Mouse (Mus musculus) B cell, adult 2 months (primary cell): ENCODE data around the gene Trmt6.

Experiments used
- DNase-seq, 2 experiments: peaks; one replicate each; pipeline ENCODE4 v3.0.0; 2022

Gene Trmt6

DNA sequence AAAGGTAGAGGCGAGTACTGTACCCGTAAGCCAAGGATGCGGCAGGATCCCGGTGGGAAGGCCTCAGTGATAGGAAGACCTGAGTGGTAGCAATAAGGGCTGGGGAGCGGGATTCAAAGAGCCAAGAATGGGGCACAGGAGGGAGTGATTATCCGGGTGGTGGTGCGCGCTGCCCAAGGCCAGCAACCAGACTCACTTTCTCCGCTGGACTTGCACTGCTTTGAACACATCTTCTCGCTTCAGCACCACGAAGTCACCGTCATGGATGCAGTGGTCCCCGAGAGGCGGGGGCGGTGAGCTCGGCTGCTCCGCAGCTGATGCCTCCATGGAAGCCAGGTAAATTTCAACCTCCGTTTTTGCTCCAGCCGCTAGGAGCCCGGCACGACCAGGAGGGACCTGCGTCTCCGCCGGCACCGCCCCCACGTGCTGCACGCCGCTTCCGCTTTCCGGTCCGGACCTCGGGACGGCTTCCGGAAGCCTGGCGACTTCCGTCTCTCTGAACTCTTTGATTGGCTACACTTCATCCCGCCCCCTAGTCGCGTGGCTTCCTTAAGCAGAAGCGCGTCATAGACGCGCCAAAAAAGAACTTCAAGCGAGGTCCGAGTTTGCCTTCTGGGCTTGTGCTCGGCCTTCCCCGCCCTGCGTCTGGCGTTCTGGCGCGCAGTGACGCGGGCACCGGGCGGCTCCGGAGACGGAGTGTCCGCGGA, at the start of gene Trmt6, which contains the start of gene Mcm8:
Gene Trmt6, minus strand, starts transcription at position 448 of the 707 bp plus-strand sequence.
Gene Mcm8, plus strand, starts transcription at position 534 of the 707 bp plus-strand sequence.
- DNase-seq = peak; percentile 93

DNA sequence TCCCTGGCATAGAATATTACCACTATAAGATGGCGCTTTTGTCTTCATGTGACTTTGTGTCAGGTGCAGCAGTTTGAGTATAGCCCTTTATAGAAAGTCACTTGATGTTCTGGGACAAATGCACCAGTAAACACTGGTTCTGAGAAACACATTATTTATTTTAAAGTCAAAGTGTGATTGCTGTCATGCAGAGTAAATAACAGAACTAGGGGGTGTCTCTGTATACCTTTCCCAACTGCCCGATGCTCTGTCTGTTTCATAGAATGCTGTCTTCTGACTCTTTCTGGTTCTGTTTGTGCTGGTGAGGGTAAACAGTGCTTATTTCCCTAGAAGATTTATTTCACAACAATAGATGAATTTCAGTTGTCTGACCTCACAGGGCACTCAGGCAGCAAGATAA, 47.5 kb upstream of the Trmt6 start:
- DNase-seq = no peak

DNA sequence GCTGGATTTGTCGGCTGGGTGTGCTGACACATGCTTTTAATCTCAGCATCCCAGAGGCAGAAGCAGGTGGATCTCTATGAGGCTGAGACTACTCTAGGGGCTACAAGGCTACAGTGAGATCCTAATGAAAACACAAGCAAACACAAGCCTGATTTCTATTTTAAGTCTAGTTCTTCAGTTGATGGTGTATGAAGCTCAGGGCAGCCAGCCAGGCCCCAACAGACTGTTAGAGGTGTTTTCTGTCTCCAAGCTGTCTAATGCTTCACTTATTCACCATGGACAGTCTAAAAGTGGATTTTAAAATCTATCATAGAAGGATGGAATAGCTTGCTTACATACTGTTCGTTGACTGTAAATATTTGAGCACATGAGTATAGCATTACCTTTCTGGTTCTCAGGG, 45.6 kb upstream of the Trmt6 start:
- DNase-seq = no peak

DNA sequence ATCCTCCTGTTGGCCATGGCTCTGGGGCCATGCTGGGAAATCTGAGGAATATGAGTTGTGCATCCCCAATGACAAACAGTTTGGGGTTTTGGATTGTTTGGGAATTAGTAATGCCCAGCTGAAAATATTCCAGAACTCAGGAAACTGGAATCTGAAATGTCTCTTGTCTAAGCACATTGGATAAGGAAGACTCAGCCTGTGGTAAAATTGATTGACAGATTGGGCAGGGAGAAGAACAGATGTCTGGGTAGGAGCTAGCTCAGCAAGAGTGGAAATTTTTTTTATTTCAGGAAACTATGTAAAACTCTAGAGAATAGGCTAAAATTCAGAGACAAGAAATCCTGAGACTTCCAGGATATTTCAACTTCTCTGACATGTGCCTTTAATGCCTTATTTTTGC, 44.6 kb upstream of the Trmt6 start:
- no peak for DNase-seq

DNA sequence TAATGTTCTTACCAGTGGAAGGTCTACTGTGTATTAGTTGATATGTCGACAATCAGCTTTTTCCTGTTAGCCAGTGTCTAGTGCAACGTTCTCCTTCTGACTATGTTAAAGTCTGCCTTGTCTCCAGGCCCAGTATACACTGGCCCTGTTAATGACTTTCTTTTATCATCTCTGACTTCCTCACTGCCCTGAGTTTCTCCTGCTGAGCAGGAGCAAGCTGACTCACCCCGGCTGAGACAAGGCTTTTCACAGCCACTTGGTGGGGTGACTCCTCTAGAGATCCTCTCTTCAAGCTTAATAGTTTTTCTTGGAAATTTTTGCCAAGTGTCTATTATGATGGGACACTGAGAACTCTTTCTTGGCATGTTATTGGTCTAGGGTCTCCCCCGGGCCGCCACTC, 40.5 kb upstream of the Trmt6 start:
- no peak for DNase-seq

DNA sequence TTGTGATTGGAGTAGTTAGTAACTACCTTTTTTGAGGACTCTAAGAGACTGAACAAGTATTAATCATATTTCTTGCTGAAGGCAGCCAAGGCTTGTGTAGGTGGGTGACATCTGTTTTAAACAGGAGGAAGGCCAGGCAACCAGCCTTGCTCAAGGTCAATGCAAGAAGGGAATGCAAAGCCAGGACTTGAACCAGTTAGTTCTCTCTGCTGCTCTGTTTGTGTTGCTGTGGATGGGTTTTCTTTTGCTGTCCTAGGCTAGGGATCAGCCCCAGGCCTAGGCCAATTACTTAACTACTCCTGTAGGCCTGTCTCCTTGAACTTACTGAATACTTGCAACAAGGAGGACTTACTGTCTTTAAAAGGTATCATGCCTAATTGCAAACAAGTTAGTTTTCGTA, 37.2 kb upstream of the Trmt6 start:
- no peak for DNase-seq

DNA sequence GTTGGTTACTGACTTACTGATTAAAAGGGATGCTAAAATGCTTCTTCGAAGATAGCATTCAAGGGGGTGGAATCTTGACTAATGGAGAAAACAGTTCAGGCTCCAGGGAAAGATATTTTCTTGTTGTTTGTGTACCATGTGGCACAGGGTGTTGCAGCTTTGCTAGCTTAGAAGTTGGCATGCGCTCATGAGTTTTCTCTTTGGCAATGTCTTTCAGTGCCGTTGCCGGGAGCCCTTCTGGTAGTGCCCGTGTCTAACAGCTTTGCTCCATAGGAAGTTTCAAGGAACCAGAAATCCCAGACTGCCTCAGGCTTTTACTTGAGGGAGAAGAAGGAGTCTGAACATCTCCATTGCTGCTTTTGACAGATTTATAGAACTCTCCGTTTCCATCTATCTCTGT, 33.3 kb upstream of the Trmt6 start:
- no peak for DNase-seq

DNA sequence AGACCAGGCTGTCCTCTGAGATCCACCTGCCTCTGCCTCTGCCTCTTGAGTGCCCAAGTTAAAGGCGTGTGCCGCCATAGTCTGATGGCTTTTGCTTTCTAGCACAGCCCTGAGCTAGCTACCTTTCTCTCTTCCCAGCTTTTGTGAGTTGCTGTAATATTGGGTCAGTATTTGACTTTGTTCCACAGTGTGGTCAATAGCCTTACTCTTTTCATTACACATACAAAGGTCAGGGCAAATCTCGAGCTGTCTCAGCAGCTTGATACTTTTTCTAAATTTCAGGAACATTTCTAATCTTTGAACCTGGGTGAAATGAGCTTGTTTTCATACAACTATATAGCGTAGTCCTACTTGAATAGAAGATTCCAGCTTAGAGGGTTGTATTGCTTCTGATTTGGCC, 32.5 kb upstream of the Trmt6 start:
- DNase-seq = no peak

DNA sequence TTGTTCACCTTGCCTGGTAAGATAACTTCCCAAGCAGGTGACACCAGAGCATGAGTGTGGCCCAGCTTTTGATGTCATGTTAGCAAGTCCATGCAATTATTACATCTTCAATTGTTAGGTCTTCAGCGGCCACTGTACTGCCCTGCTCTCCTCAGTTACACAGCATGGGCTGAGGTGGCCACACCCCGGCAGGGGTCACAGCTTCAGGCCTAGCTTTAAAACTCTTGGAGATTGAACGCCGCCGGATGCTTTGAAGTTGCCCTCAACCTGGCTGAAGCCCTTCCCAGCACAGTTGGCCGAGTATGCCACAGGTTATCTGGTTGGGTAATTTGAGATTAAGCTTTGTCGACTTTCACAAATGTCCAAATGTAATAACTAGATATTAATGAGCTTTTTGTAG, 31.7 kb upstream of the Trmt6 start:
- DNase-seq = no peak

DNA sequence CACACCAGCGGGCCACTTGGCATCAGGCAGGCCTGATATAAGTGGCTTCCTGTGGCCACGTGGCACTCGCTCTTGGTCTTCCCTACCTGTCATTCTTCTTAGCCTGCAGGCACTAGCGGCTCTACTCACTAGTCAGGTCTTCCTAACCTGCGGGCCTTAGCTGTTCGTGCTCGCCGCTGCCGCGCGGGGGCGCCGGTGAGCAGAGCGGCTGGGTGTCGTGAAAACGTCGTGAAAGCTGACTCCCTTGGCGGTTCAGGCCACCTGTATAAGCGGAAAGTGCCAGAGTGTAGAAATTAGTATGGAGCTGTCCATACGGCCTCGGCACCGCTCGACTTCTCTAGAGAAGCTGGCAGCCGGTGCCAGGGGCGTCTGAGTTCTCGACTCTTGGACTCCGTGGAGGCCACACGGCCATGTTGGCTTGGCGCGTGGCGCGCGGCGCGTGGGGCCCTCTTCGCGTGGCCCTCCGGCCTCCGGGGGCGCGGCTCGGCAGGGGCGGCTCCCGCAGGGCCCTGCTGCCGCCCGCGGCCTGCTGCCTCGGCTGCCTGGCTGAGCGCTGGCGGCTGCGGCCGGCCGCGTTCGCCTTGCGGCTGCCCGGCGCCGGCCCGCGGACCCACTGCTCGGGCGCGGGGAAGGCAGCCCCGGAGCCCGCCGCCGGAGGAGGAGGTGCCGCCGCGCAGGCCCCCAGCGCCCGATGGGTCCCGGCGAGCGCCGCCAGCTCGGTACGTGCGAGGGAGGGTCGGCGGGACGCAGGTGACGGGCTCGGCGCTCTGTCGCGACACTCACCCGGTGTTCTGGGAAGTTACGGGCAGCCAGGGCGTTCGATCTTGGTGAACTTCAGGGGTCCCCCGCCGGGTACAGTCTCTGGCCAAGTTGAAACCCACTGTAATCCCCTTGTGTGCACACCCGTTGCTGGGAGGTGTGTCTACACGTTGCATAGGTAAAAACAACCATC, 30.8 kb upstream of the Trmt6 start, which contains the start of gene Crls1:
Gene Crls1, plus strand, starts transcription at position 260 of the 952 bp plus-strand sequence.
- DNase-seq = peak; percentile 100

DNA sequence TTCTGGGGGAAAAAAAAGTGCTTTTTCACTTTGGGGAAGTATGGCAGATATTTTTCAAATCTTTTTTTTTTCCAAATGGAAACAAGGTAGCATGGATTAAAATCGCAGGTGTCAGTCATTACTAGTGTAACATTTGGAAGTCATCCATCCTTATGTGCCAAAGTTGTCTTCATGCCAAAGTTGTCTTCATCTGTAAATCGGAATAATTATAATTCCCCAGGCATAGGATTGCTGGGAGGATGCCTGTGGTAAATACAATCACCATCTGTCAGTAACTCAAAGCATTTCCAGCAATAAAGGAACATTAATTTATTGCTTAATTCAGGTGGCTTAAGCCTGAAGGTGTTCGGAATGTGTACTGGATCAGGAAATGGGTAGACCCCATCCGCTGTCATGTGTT, 25.2 kb upstream of the Trmt6 start:
- no peak for DNase-seq

DNA sequence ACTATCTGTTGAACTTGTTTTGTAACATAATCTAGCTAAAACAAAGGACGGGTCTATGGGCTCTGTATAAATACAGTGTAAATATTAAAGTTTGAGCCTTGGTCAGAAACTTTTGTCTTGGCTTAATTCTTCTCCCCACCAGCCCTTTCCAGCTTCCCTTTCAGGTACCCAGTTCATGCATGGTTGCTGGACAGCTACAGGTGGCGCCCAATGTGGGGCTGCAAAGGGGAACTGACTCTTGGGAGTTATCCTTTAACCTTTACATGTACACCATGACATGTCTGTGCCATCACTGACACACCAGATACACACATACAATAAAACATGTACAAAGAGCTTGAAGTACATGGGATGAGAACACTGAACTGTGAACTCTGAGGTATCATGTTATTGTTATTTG, 12.9 kb downstream of the Trmt6 start:
- no peak for DNase-seq

DNA sequence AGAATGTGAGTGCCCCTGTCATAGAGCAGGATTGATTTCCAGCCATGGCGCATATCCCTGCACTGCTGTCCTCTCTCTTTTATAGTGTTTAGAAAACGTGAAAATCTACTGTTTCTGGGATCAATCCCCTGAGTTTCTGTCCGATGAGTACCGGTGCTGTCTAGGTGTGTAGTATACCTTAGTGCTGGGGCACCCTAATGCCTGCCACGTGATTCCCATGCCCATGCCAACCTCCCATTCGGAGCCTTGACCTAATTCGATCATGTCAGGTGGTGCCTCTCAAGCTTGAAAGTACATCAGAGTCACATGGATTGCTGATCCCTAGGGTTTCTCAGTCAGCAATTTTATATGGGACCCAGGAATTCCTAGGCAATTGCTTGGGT, 21.7 kb downstream of the Trmt6 start:
- DNase-seq = no peak

DNA sequence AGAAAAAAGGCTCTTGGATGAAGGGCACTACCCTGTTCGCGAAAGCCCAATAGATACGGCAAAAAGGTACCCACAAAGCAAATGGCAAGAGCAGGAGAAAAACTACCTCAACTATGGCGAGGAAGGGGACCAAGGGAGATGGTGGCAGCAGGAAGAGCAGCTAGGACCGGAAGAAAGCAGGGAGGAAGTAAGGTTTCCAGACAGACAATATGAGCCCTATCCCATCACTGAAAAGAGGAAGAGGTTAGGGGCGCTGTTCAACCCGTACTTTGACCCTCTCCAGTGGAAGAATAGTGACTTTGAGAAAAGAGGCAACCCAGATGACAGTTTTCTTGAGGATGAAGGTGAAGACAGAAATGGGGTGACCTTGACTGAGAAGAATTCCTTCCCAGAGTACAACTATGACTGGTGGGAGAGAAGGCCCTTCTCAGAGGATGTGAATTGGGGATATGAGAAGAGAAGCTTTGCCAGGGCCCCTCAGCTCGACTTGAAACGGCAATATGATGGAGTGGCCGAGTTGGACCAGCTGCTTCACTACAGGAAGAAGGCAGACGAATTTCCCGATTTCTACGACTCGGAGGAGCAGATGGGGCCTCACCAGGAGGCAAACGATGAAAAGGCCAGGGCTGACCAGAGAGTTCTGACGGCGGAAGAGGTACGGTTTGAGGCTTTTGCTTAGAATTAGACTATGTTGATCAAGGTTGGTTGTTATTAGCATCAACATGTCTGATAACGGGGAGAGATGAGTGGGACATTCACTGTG, 22.2 kb downstream of the Trmt6 start:
- DNase-seq = no peak

DNA sequence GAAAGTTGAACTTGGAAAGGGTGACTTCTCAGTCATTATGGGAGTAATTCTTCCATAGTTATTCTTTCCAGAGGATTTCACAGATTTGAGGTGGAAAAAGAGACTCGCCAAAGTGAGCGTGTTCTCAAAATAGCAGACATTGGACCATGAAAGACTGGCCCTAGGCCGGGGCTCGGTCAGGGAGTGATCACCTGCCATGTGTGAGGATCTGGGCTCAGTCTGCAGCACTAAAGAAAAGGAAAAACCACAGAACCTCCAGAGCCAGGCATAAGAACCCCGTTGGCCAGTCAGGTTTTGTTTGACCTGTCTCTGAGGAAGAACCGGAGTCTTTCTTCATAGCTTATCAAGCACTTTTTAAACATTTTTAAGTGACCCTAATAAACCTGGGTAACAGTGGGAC, 31.8 kb downstream of the Trmt6 start:
- no peak for DNase-seq

DNA sequence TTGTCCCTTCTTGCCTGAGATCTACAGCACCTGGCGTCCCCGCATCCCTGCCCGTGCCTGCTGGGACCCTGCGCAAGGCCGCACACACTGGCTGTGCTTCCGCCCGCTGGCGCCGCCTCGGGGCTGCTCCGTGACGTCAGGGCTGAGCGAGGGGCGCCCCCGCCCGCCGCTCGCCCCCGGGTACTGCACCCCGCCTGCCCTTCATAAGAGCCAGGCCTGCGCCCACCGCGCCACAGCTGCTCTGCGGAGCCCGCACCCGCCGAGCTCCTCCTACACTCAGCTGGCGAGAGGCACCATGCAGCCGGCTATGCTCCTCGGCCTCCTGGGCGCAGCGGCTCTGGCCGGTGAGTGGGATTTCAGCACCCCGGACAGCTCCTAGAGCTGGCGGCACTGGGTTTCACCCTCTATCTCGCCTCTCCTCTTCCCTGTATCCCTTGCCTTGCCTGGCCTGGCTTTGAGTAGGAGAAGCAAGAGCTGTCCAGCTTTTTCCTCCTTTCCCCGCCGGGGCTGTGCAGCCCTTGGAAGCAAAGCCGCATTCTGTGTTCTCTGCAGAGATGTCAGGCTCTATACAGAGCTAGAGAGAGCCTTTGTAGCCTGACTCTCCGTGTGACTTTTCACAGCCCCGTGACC, 34.3 kb downstream of the Trmt6 start:
- peak; percentile 67 to 73 for DNase-seq

DNA sequence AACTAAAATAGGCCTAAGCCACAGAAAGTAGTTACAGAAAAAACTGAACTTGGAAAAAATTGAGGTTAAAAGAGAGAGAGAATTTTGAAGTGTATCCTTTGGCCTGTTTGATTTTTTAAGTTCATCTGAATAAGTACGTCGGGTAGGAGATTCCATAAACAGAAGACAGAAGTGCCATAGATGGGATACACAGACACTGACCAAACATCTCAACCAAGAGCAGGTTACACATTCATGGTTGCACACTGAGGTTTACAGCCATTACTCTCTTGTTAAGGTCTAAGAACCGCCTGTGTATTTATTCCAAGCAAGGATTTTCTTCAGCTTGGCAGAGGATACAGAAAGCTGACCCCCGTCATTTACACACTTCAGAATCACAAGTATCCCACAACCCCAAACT, 34.9 kb downstream of the Trmt6 start, which contains the start of gene Chgb:
Gene Chgb, plus strand, starts transcription at position 301 of the 400 bp plus-strand sequence.
- no peak for DNase-seq

DNA sequence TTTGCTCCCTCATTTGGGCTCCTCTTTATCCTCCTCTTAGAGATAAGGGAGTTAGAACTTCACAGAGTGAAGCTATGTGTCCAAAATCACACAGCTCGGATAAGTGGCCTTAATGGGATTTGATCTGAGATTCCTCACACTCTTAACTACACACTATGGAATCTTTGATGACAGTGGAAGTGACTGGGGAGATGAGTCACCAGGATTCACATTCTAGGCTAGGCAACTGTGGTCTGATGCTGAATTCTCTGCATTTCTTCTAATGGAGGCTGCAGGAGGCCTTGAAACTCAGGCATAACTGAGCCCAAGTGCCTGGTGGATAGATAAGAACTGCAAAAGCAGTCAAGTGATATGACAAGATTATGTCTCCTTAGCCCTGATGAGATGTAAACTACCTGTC, 45.0 kb downstream of the Trmt6 start:
- no peak for DNase-seq

DNA sequence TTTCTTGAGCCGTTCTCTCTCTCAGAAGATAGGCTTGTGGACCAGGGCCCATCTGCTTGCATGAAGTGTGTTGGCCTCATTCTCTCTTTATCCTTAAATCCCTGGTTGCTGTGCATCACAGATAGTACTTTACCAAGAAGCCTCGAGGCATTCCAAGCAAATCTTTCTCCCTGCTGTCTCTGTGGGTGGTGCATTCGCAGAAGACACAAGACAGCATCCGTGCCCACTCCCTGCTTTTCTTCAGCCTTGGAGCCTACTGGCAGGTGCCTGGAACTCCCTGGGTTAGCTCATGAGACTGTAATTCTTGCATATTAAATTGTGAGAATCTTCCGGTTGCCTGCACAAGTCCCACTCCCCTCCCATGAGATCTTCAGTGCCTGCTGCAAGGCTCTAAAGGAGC, 57.9 kb downstream of the Trmt6 start:
- DNase-seq = no peak
